Mouse (Mus musculus) ES-E14 (cell line): ENCODE results near the gene Aars2.

Experiments
- CHD2 ChIP-seq: IDR thresholded peaks from 2 replicates; pipeline ENCODE4 v1.6.1; 2014; ENCODE audit warnings: mild to moderate bottlenecking, low read depth, low read length, inconsistent platforms
- ZC3H11A ChIP-seq: IDR thresholded peaks from 2 replicates; pipeline ENCODE4 v1.6.1; 2012; ENCODE audit warnings: low read depth, mild to moderate bottlenecking, inconsistent platforms, low read length, borderline replicate concordance

DNA sequence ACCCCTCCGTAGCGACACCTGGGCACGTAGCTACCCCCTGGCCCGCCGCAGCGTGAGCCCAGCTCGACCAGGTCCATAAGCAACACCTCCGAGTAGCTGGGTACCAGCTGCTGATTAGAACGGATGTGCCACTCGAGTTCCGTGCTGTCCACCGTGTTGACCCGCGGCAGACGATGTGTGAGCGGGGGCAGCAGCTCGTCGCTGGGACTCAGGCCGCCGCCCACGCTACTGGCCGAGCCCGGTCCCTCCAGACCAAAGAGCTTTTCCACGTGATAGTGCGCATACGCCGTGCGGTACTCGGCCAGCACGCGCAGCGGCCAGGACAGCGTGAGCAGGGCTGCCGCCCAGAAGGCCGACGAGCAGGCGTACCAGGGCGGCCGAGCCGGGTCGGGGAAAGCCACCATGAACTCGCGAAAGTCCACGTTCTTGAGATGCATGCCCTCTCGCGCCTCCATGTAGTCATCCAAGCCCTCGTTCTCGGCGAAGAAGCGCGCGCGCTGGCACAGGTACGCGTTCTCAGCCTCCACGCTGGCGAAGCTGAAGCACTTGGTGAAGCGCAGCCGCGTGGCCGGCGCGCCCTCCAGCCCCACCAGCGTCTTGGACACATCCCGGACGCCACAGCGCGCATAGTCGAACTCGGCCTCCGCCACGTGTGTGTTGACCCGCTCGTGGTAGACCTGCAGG is 38.8 kb downstream of the Aars2 start:
- no peak for TF ChIP-seq CHD2
- no peak for TF ChIP-seq ZC3H11A
